Mouse (Mus musculus): Measurements from ENCODE around the gene Luc7l3. TPM values are rescaled to one million over a fixed set of nuclear protein-coding genes. Genes with fewer than 3 reads are reported as not detected.

The Luc7l3 gene
- polyA plus RNA-seq, 1 experiment from 2014 or later: 143 TPM

GRCm38 (mm10) chr11:94290062-94290740 is 31.6 kb downstream of the Luc7l3 start:
- 92% methylated on average over 10 of the region's 10 CpGs for WGBS
- H3K4me1 ChIP-seq (replicated peaks): no peaks in the 10 kb centered on the region
- peaks cover 93% of the 10 kb centered on the region for H3K36me3 ChIP-seq
- H3K9me3 ChIP-seq: no peaks in the 10 kb centered on the region
- ATAC-seq (ENCODE audit: insufficient number of reproducible peaks, insufficient read depth, low FRiP score, low TSS enrichment, low read depth): no peak
- no peak overlapping the region for H3K9ac ChIP-seq (replicated peaks)
- H3K27me3 ChIP-seq: no peaks in the 10 kb centered on the region
- H3K4me2 ChIP-seq: no peak overlapping the region
- H3K4me3 ChIP-seq (replicated peaks): no peak overlapping the region
- no peak overlapping the region for H3K27ac ChIP-seq

- no peak overlapping the region for H3K9ac ChIP-seq (replicated peaks)
- H3K27me3 ChIP-seq: no peaks in the 10 kb centered on the region
- H3K4me2 ChIP-seq: no peak overlapping the region
- H3K27ac ChIP-seq: no peak overlapping the region
- no peaks in the 10 kb centered on the region for H3K4me1 ChIP-seq (replicated peaks)
- WGBS: 95% methylated on average over 5 of the region's 5 CpGs
- H3K9me3 ChIP-seq: no peaks in the 10 kb centered on the region
- no peak overlapping the region for H3K4me3 ChIP-seq (replicated peaks)
- H3K36me3 ChIP-seq: peaks cover 92% of the 10 kb centered on the region
- no peak for ATAC-seq (ENCODE audit: insufficient number of reproducible peaks, insufficient read depth, low FRiP score, low TSS enrichment, low read depth)
Measured at GRCm38 (mm10) chr11:94287105-94287504, 34.7 kb downstream of the Luc7l3 start.

GRCm38 (mm10) chr11:94285886-94286574 is 35.8 kb downstream of the Luc7l3 start:
- Histone ChIP-seq H3K27ac (no peak overlapping the region), H3K9me3 (no peaks in the 10 kb centered on the region), H3K9ac (replicated peaks) (no peak overlapping the region), H3K4me1 (replicated peaks) (no peaks in the 10 kb centered on the region; the same call in 1 of the 2 replicates), H3K4me2 (no peak overlapping the region), H3K36me3 (peaks cover 84% of the 10 kb centered on the region), H3K4me3 (replicated peaks) (no peak overlapping the region), H3K27me3 (no peaks in the 10 kb centered on the region)
- 90% methylated on average over 11 of the region's 11 CpGs for WGBS
- ATAC-seq (ENCODE audit: insufficient number of reproducible peaks, insufficient read depth, low FRiP score, low TSS enrichment, low read depth): no peak

- no peak for ATAC-seq (ENCODE audit: insufficient number of reproducible peaks, insufficient read depth, low FRiP score, low TSS enrichment, low read depth)
- H3K4me2 ChIP-seq: no peak overlapping the region
- H3K27ac ChIP-seq: no peak overlapping the region
- H3K36me3 ChIP-seq: peaks cover 60% of the 10 kb centered on the region
- no peak overlapping the region for H3K9ac ChIP-seq (replicated peaks)
- no peaks in the 10 kb centered on the region for H3K27me3 ChIP-seq
- no peak overlapping the region for H3K4me3 ChIP-seq (replicated peaks)
- WGBS: 94% methylated on average over 6 of the region's 6 CpGs
- H3K9me3 ChIP-seq: no peaks in the 10 kb centered on the region
- H3K4me1 ChIP-seq (replicated peaks): no peaks in the 10 kb centered on the region; the same call in 1 of the 2 replicates
Measured at GRCm38 (mm10) chr11:94283536-94284099, 38.2 kb downstream of the Luc7l3 start.

- ATAC-seq (ENCODE audit: insufficient number of reproducible peaks, insufficient read depth, low FRiP score, low TSS enrichment, low read depth): no peak
- 59% methylated on average over 5 of the region's 5 CpGs for WGBS
- no peaks in the 10 kb centered on the region for H3K9me3 ChIP-seq
- H3K27ac ChIP-seq: no peak overlapping the region
- H3K36me3 ChIP-seq: peaks cover 46% of the 10 kb centered on the region
- no peaks in the 10 kb centered on the region; the same call in 1 of the 2 replicates for H3K4me1 ChIP-seq (replicated peaks)
- H3K27me3 ChIP-seq: no peaks in the 10 kb centered on the region
- H3K9ac ChIP-seq (replicated peaks): no peak overlapping the region
- no peak overlapping the region for H3K4me3 ChIP-seq (replicated peaks)
- H3K4me2 ChIP-seq: no peak overlapping the region
Measured at GRCm38 (mm10) chr11:94282291-94282690, 39.5 kb downstream of the Luc7l3 start.

GRCm38 (mm10) chr11:94281199-94282181 is 40.3 kb downstream of the Luc7l3 start, which contains the start of gene Gm21885:
Gene Gm21885 (plus strand): TSS chr11:94281873.
- Histone ChIP-seq H3K4me1 (replicated peaks) (peaks cover 4% of the 10 kb centered on the region), H3K4me2 (no peak within 1 kb of the TSS), H3K36me3 (peaks cover 38% of the 10 kb centered on the region), H3K27me3 (no peaks in the 10 kb centered on the region), H3K4me3 (replicated peaks) (no peak within 1 kb of the TSS), H3K9ac (replicated peaks) (no peak within 1 kb of the TSS), H3K27ac (peak within 1 kb of the TSS; percentile 5; the same call in 1 of the 2 replicates), H3K9me3 (no peaks in the 10 kb centered on the region)
- WGBS: 78% methylated on average over 11 of the region's 11 CpGs
- ATAC-seq (ENCODE audit: insufficient number of reproducible peaks, insufficient read depth, low FRiP score, low TSS enrichment, low read depth): no peak

- WGBS: 7% methylated on average over 20 of the region's 20 CpGs
- Histone ChIP-seq H3K9ac (replicated peaks) (peak overlapping the region; percentile 2; the same call in 1 of the 2 replicates), H3K27ac (peak overlapping the region; percentile 37; the same call in 1 of the 2 replicates), H3K4me1 (replicated peaks) (peaks cover 12% of the 10 kb centered on the region), H3K36me3 (no peaks in the 10 kb centered on the region), H3K27me3 (no peaks in the 10 kb centered on the region), H3K9me3 (no peaks in the 10 kb centered on the region), H3K4me3 (replicated peaks) (peak overlapping the region; percentile 25), H3K4me2 (peak overlapping the region; percentile 53)
- peak; percentile 43 for ATAC-seq (ENCODE audit: insufficient number of reproducible peaks, insufficient read depth, low FRiP score, low TSS enrichment, low read depth)
Measured at GRCm38 (mm10) chr11:94276869-94277337, 44.9 kb downstream of the Luc7l3 start.

GRCm38 (mm10) chr11:94275686-94276085 is 46.1 kb downstream of the Luc7l3 start:
- ATAC-seq (ENCODE audit: insufficient number of reproducible peaks, insufficient read depth, low FRiP score, low TSS enrichment, low read depth): no peak

GRCm38 (mm10) chr11:94275226-94275625 is 46.6 kb downstream of the Luc7l3 start:
- no peaks in the 10 kb centered on the region for H3K27me3 ChIP-seq
- WGBS: 78% methylated on average over 7 of the region's 7 CpGs

More at GRCm38 (mm10) chr11:94275686-94276085, 46.1 kb downstream of the Luc7l3 start:
- H3K27me3 ChIP-seq: no peaks in the 10 kb centered on the region
- H3K4me3 ChIP-seq (replicated peaks): no peak overlapping the region
- no peaks in the 10 kb centered on the region for H3K9me3 ChIP-seq
- H3K4me2 ChIP-seq: no peak overlapping the region
- H3K4me1 ChIP-seq (replicated peaks): peaks cover 16% of the 10 kb centered on the region
- no peak overlapping the region for H3K9ac ChIP-seq (replicated peaks)
- 85% methylated on average over 2 of the region's 2 CpGs for WGBS
- H3K27ac ChIP-seq: no peak overlapping the region
- H3K36me3 ChIP-seq: no peaks in the 10 kb centered on the region

GRCm38 (mm10) chr11:94274206-94274867 is 47.5 kb downstream of the Luc7l3 start:
- Histone ChIP-seq H3K27me3 (no peaks in the 10 kb centered on the region), H3K9me3 (no peaks in the 10 kb centered on the region), H3K4me1 (replicated peaks) (peaks cover 16% of the 10 kb centered on the region), H3K4me2 (no peak overlapping the region), H3K36me3 (no peaks in the 10 kb centered on the region), H3K4me3 (replicated peaks) (no peak overlapping the region), H3K27ac (no peak overlapping the region), H3K9ac (replicated peaks) (no peak overlapping the region)
- ATAC-seq (ENCODE audit: insufficient number of reproducible peaks, insufficient read depth, low FRiP score, low TSS enrichment, low read depth): no peak
- 87% methylated on average over 10 of the region's 10 CpGs for WGBS

More at GRCm38 (mm10) chr11:94275226-94275625, 46.6 kb downstream of the Luc7l3 start:
- H3K9ac ChIP-seq (replicated peaks): no peak overlapping the region
- peaks cover 16% of the 10 kb centered on the region for H3K4me1 ChIP-seq (replicated peaks)
- H3K4me2 ChIP-seq: no peak overlapping the region
- H3K4me3 ChIP-seq (replicated peaks): no peak overlapping the region
- no peaks in the 10 kb centered on the region for H3K36me3 ChIP-seq
- ATAC-seq (ENCODE audit: insufficient number of reproducible peaks, insufficient read depth, low FRiP score, low TSS enrichment, low read depth): no peak
- H3K9me3 ChIP-seq: no peaks in the 10 kb centered on the region
- no peak overlapping the region for H3K27ac ChIP-seq

All from limb, embryonic 12.5 days (tissue).